Mouse (Mus musculus): ENCODE measurements around the gene Dppa4. TPM values are rescaled to one million over a fixed set of nuclear protein-coding genes. Genes with fewer than 3 reads are reported as not detected.

Gene Dppa4
- polyA plus RNA-seq, 1 experiment = not detected

GRCm38 (mm10) chr16:48320781-48321180, 37.2 kb downstream of the Dppa4 start:
- no peaks in the 10 kb centered on the region for H3K4me1 ChIP-seq (ENCODE audit: control insufficient read depth, insufficient read depth, low read length)
- 98% methylated on average over 6 of the region's 6 CpGs for WGBS
- no peak for DNase-seq
- no peak for TF ChIP-seq POLR2A (IDR thresholded peaks at IDR 0.05; ENCODE audit: borderline replicate concordance, extremely low read depth, low read depth, low read length)
- no peak overlapping the region for H3K4me3 ChIP-seq (replicated peaks; ENCODE audit: extremely low read depth, low read depth, low read length)

DNA sequence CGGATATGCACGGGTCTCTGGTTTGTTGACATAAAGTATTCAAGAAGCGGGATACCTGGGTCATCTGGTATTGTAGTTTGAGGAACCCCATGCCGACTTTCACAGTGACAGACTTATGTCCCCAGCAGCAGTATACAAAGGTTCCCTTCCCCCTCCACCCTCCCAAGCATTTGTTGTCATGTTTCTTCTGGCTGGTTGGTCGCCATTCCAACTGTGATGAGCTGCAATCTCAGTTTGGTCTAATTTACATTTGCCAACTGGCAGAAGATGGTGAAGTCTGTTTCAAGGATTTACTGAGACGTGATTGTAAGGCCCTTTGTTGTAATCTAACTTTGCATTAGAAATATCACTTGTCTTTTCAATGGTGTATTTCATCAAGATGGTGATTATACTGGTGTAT, 39.6 kb downstream of the Dppa4 start:
- WGBS = 64% methylated on average over 6 of the region's 6 CpGs
- TF ChIP-seq POLR2A (IDR thresholded peaks at IDR 0.05; ENCODE audit: borderline replicate concordance, extremely low read depth, low read depth, low read length) = no peak
- no peak for TF ChIP-seq CTCF (IDR thresholded peaks at IDR 0.05; ENCODE audit: insufficient read depth, low read length)
- Histone ChIP-seq H3K4me1 (ENCODE audit: control insufficient read depth, insufficient read depth, low read length) (no peaks in the 10 kb centered on the region), H3K4me3 (replicated peaks; ENCODE audit: extremely low read depth, low read depth, low read length) (no peak overlapping the region)
- no peak for DNase-seq

DNA sequence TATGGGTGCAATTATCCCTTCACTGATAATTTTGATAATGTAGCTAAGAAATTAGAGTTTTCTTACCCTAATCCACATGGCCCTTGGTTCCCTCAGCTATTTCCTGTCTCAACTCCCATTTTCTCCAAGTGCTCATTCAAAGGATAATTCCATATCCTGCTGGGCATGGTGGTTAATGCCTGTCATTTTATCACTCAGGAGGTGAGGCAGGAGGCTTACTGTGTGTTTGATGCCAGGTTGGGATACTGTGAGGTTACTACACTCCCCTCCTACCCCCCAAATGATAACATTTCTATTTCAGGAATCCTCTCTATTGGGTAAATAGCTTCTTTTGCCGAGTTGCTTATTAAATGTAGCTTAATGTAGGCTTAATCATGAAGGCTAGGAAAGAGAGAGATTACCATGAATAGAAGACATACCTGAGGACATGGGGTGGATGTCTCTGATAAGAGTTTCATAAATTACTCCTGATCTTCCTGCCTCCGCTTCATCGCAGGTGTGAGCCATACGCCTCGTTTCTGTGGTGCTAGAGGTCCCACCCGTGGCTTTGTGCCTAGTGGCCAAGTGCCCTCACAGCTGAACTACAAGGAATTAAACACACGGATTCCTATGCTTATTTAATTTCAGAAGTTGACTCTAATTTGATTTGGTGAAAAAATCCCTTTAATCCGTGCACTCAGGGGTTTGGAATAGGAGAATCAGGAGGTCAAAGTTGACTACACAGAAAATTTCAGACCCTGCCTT, 40.2 kb downstream of the Dppa4 start:
- Histone ChIP-seq H3K4me3 (replicated peaks; ENCODE audit: extremely low read depth, low read depth, low read length) (no peak overlapping the region), H3K4me1 (ENCODE audit: control insufficient read depth, insufficient read depth, low read length) (no peaks in the 10 kb centered on the region)
- TF ChIP-seq POLR2A (IDR thresholded peaks at IDR 0.05; ENCODE audit: borderline replicate concordance, extremely low read depth, low read depth, low read length) = no peak
- 83% methylated on average over 8 of the region's 8 CpGs for WGBS
- no peak for DNase-seq

DNA sequence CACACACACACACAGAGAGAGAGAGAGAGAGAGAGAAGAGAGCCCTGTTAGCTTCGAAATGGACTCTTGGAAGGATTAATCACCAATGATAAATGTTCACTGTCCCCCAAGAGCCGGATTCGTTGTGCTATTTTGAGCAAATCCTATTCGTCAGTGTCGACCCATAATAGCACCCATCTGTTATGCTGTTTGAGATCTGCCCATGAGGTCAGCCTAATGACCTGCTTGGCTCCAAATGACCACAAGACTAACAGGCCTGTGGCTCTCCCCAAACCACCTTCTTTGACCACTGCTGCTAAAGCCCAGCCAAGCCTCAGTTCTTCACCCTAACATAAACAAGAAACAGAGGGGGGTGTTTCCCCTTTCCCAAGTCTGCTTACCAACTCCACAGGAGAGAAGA, 43.4 kb downstream of the Dppa4 start:
- TF ChIP-seq POLR2A (IDR thresholded peaks at IDR 0.05; ENCODE audit: borderline replicate concordance, extremely low read depth, low read depth, low read length) (no peak), CTCF (IDR thresholded peaks at IDR 0.05; ENCODE audit: insufficient read depth, low read length) (no peak)
- no peaks in the 10 kb centered on the region for H3K4me1 ChIP-seq (ENCODE audit: control insufficient read depth, insufficient read depth, low read length)
- no peak overlapping the region for H3K4me3 ChIP-seq (replicated peaks; ENCODE audit: extremely low read depth, low read depth, low read length)
- DNase-seq = no peak
- 40% methylated on average over 5 of the region's 5 CpGs for WGBS

- TF ChIP-seq POLR2A (IDR thresholded peaks at IDR 0.05; ENCODE audit: borderline replicate concordance, extremely low read depth, low read depth, low read length) (no peak), CTCF (IDR thresholded peaks at IDR 0.05; ENCODE audit: insufficient read depth, low read length) (no peak)
Measured at GRCm38 (mm10) chr16:48328420-48328819, 44.9 kb downstream of the Dppa4 start.

GRCm38 (mm10) chr16:48331822-48332221, 48.3 kb downstream of the Dppa4 start:
- WGBS = 79% methylated on average over 3 of the region's 3 CpGs
- no peak overlapping the region for H3K4me3 ChIP-seq (replicated peaks; ENCODE audit: extremely low read depth, low read depth, low read length)
- H3K4me1 ChIP-seq (ENCODE audit: control insufficient read depth, insufficient read depth, low read length) = no peaks in the 10 kb centered on the region
- TF ChIP-seq POLR2A (IDR thresholded peaks at IDR 0.05; ENCODE audit: borderline replicate concordance, extremely low read depth, low read depth, low read length) = no peak
- TF ChIP-seq CTCF (IDR thresholded peaks at IDR 0.05; ENCODE audit: insufficient read depth, low read length) = no peak
- DNase-seq = no peak

More at GRCm38 (mm10) chr16:48328420-48328819, 44.9 kb downstream of the Dppa4 start:
- no peaks in the 10 kb centered on the region for H3K4me1 ChIP-seq (ENCODE audit: control insufficient read depth, insufficient read depth, low read length)
- H3K4me3 ChIP-seq (replicated peaks; ENCODE audit: extremely low read depth, low read depth, low read length) = no peak overlapping the region
- DNase-seq = no peak
- WGBS = 91% methylated on average over 2 of the region's 2 CpGs

- 84% methylated on average over 4 of the region's 4 CpGs for WGBS
- no peak overlapping the region for H3K4me3 ChIP-seq (replicated peaks; ENCODE audit: extremely low read depth, low read depth, low read length)
- no peak for TF ChIP-seq POLR2A (IDR thresholded peaks at IDR 0.05; ENCODE audit: borderline replicate concordance, extremely low read depth, low read depth, low read length)
- TF ChIP-seq CTCF (IDR thresholded peaks at IDR 0.05; ENCODE audit: insufficient read depth, low read length) = no peak
- H3K4me1 ChIP-seq (ENCODE audit: control insufficient read depth, insufficient read depth, low read length) = no peaks in the 10 kb centered on the region
- DNase-seq = no peak
Measured at GRCm38 (mm10) chr16:48335326-48335725, 51.8 kb downstream of the Dppa4 start.

Other genes with a start within 250 kb of the Dppa4 start
- 0.07 TPM in 1 of 2 replicates, not detected in the other for gene Dppa2, start 20.2 kb downstream of the Dppa4 start, polyA plus RNA-seq (2012; rRNA removed)
- 0.51 TPM in 1 of 2 replicates, not detected in the other for gene Gm5485, start 128.7 kb downstream of the Dppa4 start, polyA plus RNA-seq (2012; rRNA removed)
- 0.15 TPM in 1 of 2 replicates, not detected in the other for gene Morc1, start 147.5 kb downstream of the Dppa4 start, polyA plus RNA-seq (2012; rRNA removed)

Data from lung, adult 2 months (tissue).